Mouse (Mus musculus) inflammation-experienced regulatory T-cells, adult 6 months (primary cell): ENCODE results near the gene Gna14. TPM values are rescaled to one million over a fixed set of nuclear protein-coding genes. Genes with fewer than 3 reads are reported as not detected.

Experiments used
- ATAC-seq: one replicate; pipeline ENCODE4 v1.8.0; 2017
- polyA plus RNA-seq, 3 experiments: library from polyadenylated mRNA; unstranded; fragments of 100-300 nt; shearing (Covaris generic); gene quantifications; one replicate each; pipeline ENCODE4 v1.2.1; 2017

The Gna14 gene
- polyA plus RNA-seq, 3 experiments from 2014 or later = 0.43 to 8.0 (median 3.8) TPM

DNA sequence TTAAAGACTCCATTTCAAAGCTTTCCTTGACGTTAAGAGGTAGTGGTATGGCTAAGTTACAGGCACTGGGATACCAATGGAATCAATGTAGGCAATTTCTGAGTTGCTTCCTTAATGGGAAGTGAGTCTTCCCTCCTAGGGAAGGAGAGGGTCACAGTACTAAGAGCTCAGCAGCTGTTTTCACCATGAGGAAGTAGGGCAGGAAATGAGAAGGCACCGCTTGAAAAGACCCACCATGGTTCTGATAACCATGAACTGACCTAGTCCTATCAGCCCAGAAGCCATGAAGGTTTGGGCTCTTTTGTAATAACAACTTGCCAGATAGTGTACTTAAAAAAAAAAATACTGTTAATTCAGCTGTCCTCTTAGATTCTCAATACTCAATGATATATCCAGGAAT, 20.6 kb downstream of the Gna14 start:
- ATAC-seq = no peak

GRCm38 (mm10) chr19:16457127-16457526, 21.6 kb downstream of the Gna14 start:
- ATAC-seq = no peak

DNA sequence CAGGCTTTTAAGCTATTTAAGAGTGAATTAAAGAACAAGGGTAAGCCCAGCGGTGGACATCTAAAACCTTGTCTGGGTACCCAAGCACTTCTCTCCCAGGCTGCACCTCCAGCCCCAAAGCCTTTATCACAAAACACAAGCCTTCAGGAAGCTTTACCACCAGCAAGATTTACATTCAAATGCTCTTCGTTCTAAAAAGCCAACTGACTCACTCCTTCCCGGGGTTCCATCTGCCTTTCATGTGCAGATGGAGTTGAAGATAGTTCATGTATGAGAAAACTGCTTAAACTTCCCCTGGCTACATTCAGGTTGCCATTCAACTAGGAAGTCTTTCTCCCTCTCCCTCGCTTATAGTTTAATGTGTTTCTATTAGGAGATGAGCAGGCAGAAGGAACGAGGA, 23.8 kb downstream of the Gna14 start:
- no peak for ATAC-seq

DNA sequence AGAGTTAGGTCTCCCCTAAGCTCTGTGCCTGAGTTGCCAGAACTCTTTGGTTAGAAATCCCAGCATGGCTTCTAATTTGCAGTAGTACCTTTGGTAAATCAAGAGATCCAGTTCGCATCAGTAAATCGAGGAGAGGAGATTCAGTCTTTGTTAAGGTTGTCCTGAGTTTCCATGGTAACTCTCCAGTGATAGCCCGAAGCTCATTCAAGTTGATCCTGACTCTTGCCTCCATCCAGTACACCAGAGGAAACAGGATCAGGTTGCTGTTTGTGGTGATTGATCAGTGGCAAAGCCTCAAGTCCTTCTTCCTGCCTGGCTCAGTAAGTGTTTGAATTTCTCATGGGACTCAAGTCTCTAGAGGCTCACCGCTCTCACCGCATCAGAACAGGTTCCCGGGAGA, 24.7 kb downstream of the Gna14 start:
- ATAC-seq = no peak

DNA sequence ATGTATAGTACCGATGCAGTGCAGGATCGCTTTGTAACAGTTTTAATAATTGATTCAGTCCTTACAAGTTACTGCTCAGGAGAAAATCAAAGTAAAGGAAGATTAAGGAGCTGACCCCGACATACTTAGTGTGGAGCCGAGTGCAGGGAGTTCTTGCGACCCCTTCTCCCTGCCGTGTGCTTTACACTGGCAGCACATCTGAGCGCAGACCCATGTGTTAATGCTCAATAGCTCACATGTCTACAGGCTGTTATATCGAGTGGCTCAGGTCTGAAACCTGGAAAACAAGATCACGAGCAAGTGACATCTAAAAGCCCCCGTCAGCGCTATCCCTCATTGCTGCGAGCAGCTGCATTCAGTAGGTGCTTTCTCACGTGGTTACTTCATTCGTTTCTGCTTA, 25.3 kb downstream of the Gna14 start:
- ATAC-seq = no peak

- ATAC-seq = no peak
Measured at GRCm38 (mm10) chr19:16462461-16462860, 26.9 kb downstream of the Gna14 start.

- no peak for ATAC-seq
Measured at GRCm38 (mm10) chr19:16464730-16465129, 29.2 kb downstream of the Gna14 start.

GRCm38 (mm10) chr19:16468756-16469374, 33.3 kb downstream of the Gna14 start:
- ATAC-seq = no peak

DNA sequence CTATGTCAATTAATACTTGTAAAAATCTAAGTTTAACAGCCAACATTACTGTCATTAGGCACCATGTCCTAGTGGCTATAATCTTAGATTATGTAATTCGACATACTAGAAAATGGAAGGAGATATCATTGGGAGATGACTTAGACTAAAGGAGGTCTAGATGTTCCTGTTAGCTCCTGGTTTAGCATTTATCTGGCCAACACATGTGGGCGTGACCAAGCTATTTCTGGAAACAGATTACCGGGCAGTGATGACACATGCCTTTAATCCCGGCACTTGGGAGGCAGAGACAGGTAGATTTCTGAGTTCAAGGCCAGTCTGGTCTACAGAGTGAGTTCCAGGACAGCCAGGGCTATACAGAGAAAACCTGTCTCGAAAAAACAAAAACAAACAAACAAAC, 37.1 kb downstream of the Gna14 start:
- no peak for ATAC-seq

DNA sequence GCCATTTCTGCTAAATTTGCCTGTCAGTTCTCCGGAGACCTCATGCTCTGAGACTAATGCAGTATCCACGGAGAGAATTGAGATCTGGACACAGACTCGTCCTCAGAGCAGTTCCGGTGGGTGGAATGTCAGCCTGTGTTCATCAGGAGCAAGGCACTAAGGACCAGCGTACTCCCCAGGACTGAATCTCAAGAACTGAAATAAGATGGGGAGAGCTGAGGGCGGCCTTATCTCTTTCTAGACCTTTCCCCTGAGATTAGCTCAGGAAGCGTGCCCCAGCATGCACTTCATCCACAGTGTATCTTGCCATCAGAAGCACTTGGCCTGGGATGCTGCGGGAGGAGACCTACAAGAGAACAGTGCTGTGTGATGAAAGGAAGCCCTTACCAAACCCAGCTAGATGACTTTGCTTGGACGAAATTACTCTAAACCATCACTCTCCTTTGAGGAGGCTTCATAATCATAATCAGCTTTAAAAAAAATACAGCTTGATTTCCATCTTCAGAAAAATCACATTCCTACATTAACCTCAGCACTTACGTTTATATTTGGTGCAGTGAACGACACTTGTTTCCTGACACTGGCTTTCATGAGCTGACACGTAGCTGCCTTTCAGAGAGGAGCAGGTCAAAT, 41.9 kb downstream of the Gna14 start:
- ATAC-seq = no peak

DNA sequence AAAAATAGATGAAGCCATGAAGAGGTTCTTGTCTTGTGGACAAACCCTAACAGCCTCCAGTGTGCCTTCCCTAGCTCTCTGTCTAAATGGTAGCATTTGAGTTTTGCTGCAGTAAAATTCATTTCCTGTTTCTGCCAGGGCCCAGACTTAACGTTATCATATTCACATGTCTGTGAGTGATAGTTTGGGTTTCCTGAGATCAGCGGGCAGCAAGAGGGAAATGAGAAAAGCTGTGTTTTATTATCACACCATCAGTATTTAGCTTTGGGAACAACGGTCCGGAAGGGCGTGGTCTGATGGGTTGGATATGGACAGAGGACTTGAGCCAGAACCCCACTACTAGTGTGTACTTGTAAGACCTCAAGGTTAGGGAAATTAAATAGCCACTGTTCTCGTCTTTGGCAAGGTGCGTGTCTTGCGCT, 42.6 kb downstream of the Gna14 start:
- no peak for ATAC-seq

- ATAC-seq = no peak
Measured at GRCm38 (mm10) chr19:16482047-16482446, 46.5 kb downstream of the Gna14 start.

GRCm38 (mm10) chr19:16484237-16484636, 48.7 kb downstream of the Gna14 start:
- no peak for ATAC-seq

GRCm38 (mm10) chr19:16484671-16485070, 49.1 kb downstream of the Gna14 start:
- no peak for ATAC-seq

DNA sequence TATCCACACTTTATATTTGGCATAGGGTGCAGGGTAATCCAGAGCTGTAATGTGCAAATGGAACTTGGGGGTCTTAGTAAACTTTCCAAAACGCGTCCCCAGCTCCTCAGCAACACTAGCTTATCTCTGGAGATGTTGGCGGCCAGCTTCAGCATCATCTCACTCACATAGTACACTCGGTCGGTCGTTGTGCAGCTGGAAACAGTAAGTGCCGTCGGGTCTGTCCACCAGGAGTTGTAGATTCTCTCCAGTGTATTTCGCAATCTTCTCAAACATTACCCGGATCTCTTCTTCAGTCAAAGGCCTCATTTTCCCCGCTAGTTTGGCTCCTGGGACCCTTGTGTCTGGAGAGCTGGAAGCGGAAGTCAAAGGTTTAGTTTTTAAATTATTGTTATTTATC, 55.2 kb downstream of the Gna14 start:
- no peak for ATAC-seq

DNA sequence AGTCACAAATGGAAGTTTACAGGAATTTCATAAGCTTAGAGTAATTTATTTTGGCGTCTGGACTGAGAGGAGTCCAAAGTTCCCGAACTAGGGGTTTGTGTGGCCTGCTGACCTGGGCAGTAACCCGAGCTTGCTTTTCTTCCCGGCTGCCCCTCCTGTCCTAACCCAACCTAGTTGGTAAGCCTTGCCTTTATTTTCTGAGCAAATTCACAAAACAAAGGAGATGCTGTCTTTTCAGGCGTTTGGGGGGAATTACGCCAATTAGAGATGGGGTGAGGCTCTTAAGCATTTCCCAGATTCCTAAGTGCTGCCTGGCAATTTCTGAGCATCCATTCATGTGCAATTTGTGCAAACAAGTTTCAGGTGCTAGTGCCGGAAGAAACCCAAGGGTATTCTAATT, 55.9 kb downstream of the Gna14 start:
- ATAC-seq = no peak

DNA sequence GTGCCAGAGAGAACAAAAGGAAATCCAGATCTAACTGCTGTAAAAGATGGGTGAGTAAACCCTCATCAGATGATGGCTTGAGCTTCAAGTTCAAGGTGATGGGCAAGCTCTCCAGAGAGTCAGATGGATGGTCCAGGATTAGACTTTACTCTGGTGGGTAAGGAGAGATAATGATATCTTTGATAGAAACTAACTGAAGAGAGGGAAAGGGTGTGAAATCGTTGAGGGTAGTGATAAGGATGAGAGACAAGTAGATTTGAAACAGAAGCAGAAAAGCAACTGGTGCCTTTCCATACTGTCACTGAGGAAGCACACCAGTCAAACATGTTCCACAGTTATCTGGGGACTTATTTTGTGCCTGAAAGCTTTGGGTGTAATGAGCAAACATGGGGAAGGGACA, 56.9 kb downstream of the Gna14 start:
- no peak for ATAC-seq

DNA sequence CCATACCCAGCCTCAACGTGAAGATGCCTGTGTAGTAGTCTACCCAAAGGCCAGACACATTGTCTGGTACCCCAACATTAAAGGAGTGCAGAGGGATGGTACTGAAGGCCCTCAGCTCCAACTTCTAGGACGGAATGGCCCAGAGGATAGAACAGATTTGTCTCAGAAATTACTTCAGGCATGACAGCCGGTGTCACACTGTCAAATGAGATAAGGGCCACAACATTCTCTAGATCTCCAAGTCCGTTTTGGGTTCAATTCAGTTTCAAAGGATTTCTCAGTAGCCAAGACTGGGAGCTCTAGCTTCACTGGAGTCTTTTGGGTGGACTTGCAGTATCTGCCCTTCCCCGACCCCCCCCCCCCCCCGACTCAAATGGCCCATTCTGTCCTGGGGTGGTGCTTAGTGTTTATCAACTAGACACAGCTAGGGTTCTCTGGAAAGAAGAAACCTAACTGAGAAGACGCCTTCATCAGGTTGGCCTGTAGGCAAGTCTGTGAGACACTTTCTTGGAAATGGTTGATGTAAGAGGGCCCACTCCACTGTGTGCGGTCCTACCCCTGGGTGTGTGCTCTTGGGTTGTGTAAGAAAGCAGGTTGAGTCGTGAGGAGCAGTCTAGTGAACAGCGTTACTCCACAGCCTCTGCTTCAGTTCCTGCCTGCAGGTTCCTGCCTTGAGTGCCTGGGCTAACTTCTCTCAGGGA, 59.4 kb downstream of the Gna14 start:
- no peak for ATAC-seq

GRCm38 (mm10) chr19:16496016-16496415, 60.5 kb downstream of the Gna14 start:
- no peak for ATAC-seq

- ATAC-seq = no peak
Measured at GRCm38 (mm10) chr19:16502054-16502453, 66.5 kb downstream of the Gna14 start.

- ATAC-seq = no peak
Measured at GRCm38 (mm10) chr19:16506711-16507364, 71.3 kb downstream of the Gna14 start.

DNA sequence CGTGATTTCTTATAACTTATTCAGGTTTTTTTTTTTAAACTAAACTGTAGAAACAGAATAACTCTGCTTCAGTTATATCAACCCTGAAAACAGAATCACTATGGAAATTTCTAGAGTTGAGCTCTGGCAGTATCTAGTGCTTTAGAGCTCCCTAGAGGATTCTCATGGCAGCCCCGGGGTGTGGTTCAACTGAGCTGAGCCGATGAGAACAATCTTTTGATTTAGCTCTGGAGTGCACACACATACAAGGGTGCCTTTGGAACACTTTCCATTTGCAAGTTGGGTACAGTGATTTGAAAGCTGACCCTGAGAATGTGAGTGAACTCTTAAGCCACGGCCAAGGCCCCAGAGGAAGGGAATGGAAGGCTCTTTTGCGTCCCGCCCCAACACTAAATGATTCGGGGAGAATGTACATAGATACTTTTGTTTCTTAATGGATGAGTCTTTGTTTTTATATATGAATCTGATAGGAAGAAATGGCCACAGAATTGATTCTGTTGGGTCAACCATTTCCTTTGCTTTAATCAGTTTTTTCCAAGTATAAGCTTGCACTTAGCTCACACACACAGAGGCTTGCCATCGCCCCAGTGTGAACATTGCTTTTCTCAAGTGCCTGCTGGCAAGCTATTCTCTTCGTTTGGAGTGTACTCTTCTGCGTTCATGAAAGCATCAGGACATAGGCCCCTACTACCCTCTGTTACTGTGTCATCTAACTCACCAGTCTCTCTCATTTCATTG, 75.0 kb downstream of the Gna14 start:
- no peak for ATAC-seq

DNA sequence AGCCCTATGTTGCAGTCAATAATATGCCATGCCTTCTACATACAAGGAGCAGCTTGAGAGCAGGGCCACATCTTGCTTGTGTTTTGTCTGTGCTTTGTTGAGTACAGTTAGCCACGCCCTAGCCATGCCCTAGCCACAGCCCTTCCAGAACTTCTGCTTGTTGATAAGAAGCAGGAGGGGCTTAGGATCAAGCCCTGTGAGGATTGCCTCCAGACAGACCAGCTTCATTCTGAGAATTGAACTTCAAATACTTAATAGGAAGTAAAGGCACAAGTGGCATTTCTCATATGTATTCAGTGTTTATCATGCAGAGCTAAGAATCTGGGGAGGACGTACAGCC, 75.5 kb downstream of the Gna14 start:
- no peak for ATAC-seq
